Comparison of ENCODE assay signal across 9 mouse cellular contexts in the genomic region with DNA sequence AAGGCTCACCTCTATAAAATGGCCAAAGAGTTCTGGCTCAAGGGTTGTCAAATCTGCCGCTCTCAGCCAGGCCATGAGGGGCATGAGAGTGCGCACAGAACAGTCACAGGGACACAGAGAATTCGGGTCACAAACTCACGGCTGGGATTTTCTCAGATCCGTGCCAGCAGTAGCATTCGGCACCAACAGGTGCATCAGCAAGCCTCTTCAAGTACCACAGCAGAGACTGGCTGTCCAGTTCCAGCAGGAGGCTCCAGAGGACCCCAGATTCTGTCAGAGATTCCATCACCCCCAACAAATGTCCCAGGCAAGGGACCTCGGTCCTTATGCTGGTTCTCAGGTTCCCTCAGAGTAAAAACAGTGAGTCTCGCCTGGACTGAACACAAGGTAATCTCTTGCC. TPM values are rescaled to one million over a fixed set of nuclear protein-coding genes. Genes with fewer than 3 reads are reported as not detected.
DNase-seq lines count a peak whose midpoint lies in the region; ATAC-seq and TF ChIP-seq lines count a peak whose summit lies in the region.
"Had no signal": no experiment of that assay in that cellular context is flagged by ENCODE, and none has a peak within 500 bp of the region (broad histone marks: within the 10 kb centered on the region; RNA-seq: fewer than 3 reads in every experiment).

No protein-coding gene starts in this region.

- H3K36me3 ChIP-seq in lung, embryonic 14.5 days (ENCODE audit: insufficient read depth), result no peaks in the 10 kb centered on the region
- peaks cover 39% of the 10 kb centered on the region for H3K36me3 ChIP-seq in neural tube, embryonic 15.5 days
- no peaks in the 10 kb centered on the region for H3K36me3 ChIP-seq in thymus, adult 2 months (ENCODE audit: control insufficient read depth, insufficient read depth, low read length)

- H3K4me3 ChIP-seq in lung, embryonic 14.5 days (ENCODE audit: low read depth, low read length), result no peak overlapping the region
- no peak overlapping the region for H3K4me3 ChIP-seq in embryonic fibroblast, embryonic 13.5 days (ENCODE audit: insufficient read depth, low read length)
- H3K4me3 ChIP-seq in neural tube, embryonic 15.5 days (replicated peaks), result no peak overlapping the region
- no peak overlapping the region for H3K4me3 ChIP-seq in thymus, adult 2 months (ENCODE audit: control insufficient read depth, insufficient read depth, low read length)
- H3K4me3 ChIP-seq: erythroblast, embryonic 14.5 days had no signal

- no peak for TF ChIP-seq POLR2A in embryonic fibroblast, embryonic 13.5 days (IDR thresholded peaks at IDR 0.05; ENCODE audit: low read depth, low read length)
- no peak for TF ChIP-seq POLR2A in thymus, adult 2 months (IDR thresholded peaks at IDR 0.05; ENCODE audit: control insufficient read depth, extremely low read depth, insufficient read depth, low read length, poor library complexity)

- H3K9ac ChIP-seq in lung, embryonic 14.5 days, result no peak overlapping the region
- H3K9ac ChIP-seq in neural tube, embryonic 15.5 days (replicated peaks), result no peak overlapping the region

- peak overlapping the region; percentile 81; the same call in 1 of the 2 replicates for H3K27ac ChIP-seq in lung, embryonic 14.5 days (ENCODE audit: low read depth)
- H3K27ac ChIP-seq in embryonic fibroblast, embryonic 13.5 days (ENCODE audit: insufficient read depth, low read length), result peak overlapping the region; percentile 69
- 0 out of 2 replicates have a peak overlapping the region, but pooled peaks have one; percentile 9 for H3K27ac ChIP-seq in neural tube, embryonic 15.5 days (replicated peaks)
- no peak overlapping the region for H3K27ac ChIP-seq in thymus, adult 2 months (ENCODE audit: control insufficient read depth, insufficient read depth, low read length)

- peaks cover 14% of the 10 kb centered on the region for H3K4me1 ChIP-seq in lung, embryonic 14.5 days (ENCODE audit: insufficient read depth)
- H3K4me1 ChIP-seq in embryonic fibroblast, embryonic 13.5 days (ENCODE audit: control insufficient read depth, insufficient read depth, low read length), result no peaks in the 10 kb centered on the region
- H3K4me1 ChIP-seq in neural tube, embryonic 15.5 days, result 0 out of 2 replicates have a peak, but pooled peaks cover 8% of the 10 kb centered on the region
- no peaks in the 10 kb centered on the region for H3K4me1 ChIP-seq in thymus, adult 2 months (replicated peaks; ENCODE audit: control insufficient read depth, insufficient read depth, low read length)

- TF ChIP-seq CTCF in lung, embryonic 14.5 days (IDR thresholded peaks at IDR 0.05; ENCODE audit: low read depth), result no peak
- no peak for TF ChIP-seq CTCF in embryonic fibroblast, embryonic 13.5 days (IDR thresholded peaks at IDR 0.05; ENCODE audit: borderline replicate concordance, insufficient read depth, low read length)
- TF ChIP-seq CTCF in thymus, adult 2 months (IDR thresholded peaks at IDR 0.05; ENCODE audit: borderline replicate concordance, control insufficient read depth, extremely low read depth, insufficient read depth, low read length, poor library complexity), result no peak

- H3K9me3 ChIP-seq in lung, embryonic 14.5 days (ENCODE audit: low read depth, low read length), result no peaks in the 10 kb centered on the region
- H3K9me3 ChIP-seq in neural tube, embryonic 15.5 days (replicated peaks), result no peaks in the 10 kb centered on the region

- intact Hi-C loops in gastrocnemius, postnatal 14 days (cut with DNase I; ENCODE audit: low total_unique reads), result no loop called here

- WGBS in lung, embryonic 14.5 days, result 83% methylated on average over 8 of the region's 8 CpGs
- WGBS in neural tube, embryonic 15.5 days, result 92% methylated on average over 8 of the region's 8 CpGs
- 83% methylated on average over 8 of the region's 8 CpGs for WGBS in thymus, adult 2 months

- no peaks in the 10 kb centered on the region for H3K27me3 ChIP-seq in lung, embryonic 14.5 days (ENCODE audit: insufficient read depth, low read length)
- H3K27me3 ChIP-seq in neural tube, embryonic 15.5 days (replicated peaks), result no peaks in the 10 kb centered on the region
- H3K27me3 ChIP-seq in thymus, adult 2 months (ENCODE audit: control insufficient read depth, insufficient read depth, low read length), result no peaks in the 10 kb centered on the region

- peak; percentile 23 for DNase-seq in gastrocnemius, postnatal 14 days
- DNase-seq in gastrocnemius, adult 8-10 months (ENCODE audit: low spot score in 2 of 2), result no peak
- DNase-seq in lung, embryonic 14.5 days, result no peak
- DNase-seq in lung, postnatal 4 days, result no peak
- no peak for DNase-seq in thymus, adult 2 months
- no peak for DNase-seq in adrenal gland, postnatal 25 days

- ATAC-seq in lung, embryonic 14.5 days (ENCODE audit: insufficient read depth), result no peak
- ATAC-seq in neural tube, embryonic 15.5 days (ENCODE audit: low FRiP score), result no peak

- no peak overlapping the region for H3K4me2 ChIP-seq in lung, embryonic 14.5 days
- no peak overlapping the region for H3K4me2 ChIP-seq in neural tube, embryonic 15.5 days

RNA-seq across cellular contexts. Expression of gene Scn3b, which starts 51.4 kb away (rescaled TPM):
- 1 to 10 TPM; 2.5 to 4.2 TPM for total RNA-seq in gastrocnemius, postnatal 14 days (2021)
- 1 to 10 TPM in 1 of 4 experiments, under 1 TPM in 3; 0.70 to 1.7 (median 0.97) TPM for total RNA-seq in gastrocnemius, adult 8-10 months (2022)
- polyA plus RNA-seq in lung, embryonic 14.5 days (2014; fragmentation: Nextera tagmentation; extraction: Ambion mirVana), result 2.9 and 4.4 TPM in 2 replicates
- polyA plus RNA-seq in embryonic fibroblast, embryonic 13.5 days (2011; ENCODE audit: insufficient read length, low read depth, missing spikeins), result 2.2 and 3.2 TPM in 2 replicates
- 121 and 137 TPM in 2 replicates for polyA plus RNA-seq in neural tube, embryonic 15.5 days (2015; fragmentation: Nextera tagmentation; extraction: Ambion mirVana)
- 1.3 and 1.5 TPM in 2 replicates for polyA plus RNA-seq in thymus, adult 2 months (2012; rRNA removed)
- total RNA-seq in adrenal gland, postnatal 25 days (2021), result 4.0 and 6.1 TPM in 2 replicates
- polyA plus RNA-seq: erythroblast, embryonic 14.5 days had no signal

Comparison
In these comparisons a context has a peak if more than half of its experiments do, and no peak if none do; other contexts are left out.
1. RNA of gene Scn3b, which starts 51.4 kb away (polyA plus RNA-seq): 121 to 137 TPM in neural tube, embryonic 15.5 days; 2.2 to 3.2 TPM in embryonic fibroblast, embryonic 13.5 days, 2.9 to 4.4 TPM in lung, embryonic 14.5 days and 1.3 to 1.5 TPM in thymus, adult 2 months; every median in the first group is over 10 times any median in the second.